Mouse (Mus musculus) forebrain, embryonic 13.5 days (tissue): ENCODE measurements around the gene Rsrc2. TPM values are rescaled to one million over a fixed set of nuclear protein-coding genes. Genes with fewer than 3 reads are reported as not detected.
"Not testable (repeated sequence)": the region's sequence is repeated elsewhere in the genome, so short reads cannot be mapped to it uniquely, and the experiment has no call there.

ENCODE experiments used
- ATAC-seq: fragments of 200-750 bp; cut with Nextera tagmentation; 2 replicates; pipeline ENCODE4 v1.8.0; 2017
- H3K27ac ChIP-seq: fragments of 300-500 bp; sonication (generic); 2 replicates; pipeline ENCODE4 v1.5.1; 2015; ENCODE audit warnings: inconsistent platforms, mild to moderate bottlenecking, moderate library complexity
- H3K27me3 ChIP-seq: fragments of 300-500 bp; sonication (generic); 2 replicates; pipeline ENCODE4 v1.6.1; 2015; ENCODE audit warnings: mild to moderate bottlenecking, inconsistent platforms
- H3K36me3 ChIP-seq: fragments of 300-500 bp; sonication (generic); 2 replicates; pipeline ENCODE4 v1.6.1; 2015; ENCODE audit warnings: mild to moderate bottlenecking, inconsistent platforms; ENCODE audit not compliant: poor library complexity, severe bottlenecking
- H3K4me1 ChIP-seq: fragments of 300-500 bp; sonication (generic); 2 replicates; pipeline ENCODE4 v1.6.1; 2015; ENCODE audit warnings: inconsistent platforms
- H3K4me2 ChIP-seq: fragments of 300-500 bp; sonication (generic); 2 replicates; pipeline ENCODE4 v1.6.1; 2015; ENCODE audit warnings: inconsistent platforms, mild to moderate bottlenecking, moderate library complexity
- H3K4me3 ChIP-seq: fragments of 300-500 bp; sonication (generic); 2 replicates; pipeline ENCODE4 v1.5.1; 2015; ENCODE audit warnings: mild to moderate bottlenecking, inconsistent platforms
- H3K9ac ChIP-seq: fragments of 300-500 bp; sonication (generic); 2 replicates; pipeline ENCODE4 v1.6.1; 2015; ENCODE audit warnings: mild to moderate bottlenecking, inconsistent platforms
- H3K9me3 ChIP-seq: fragments of 300-500 bp; sonication (generic); replicated peaks from 2 replicates; pipeline ENCODE4 v1.6.1; 2016; ENCODE audit warnings: inconsistent platforms
- WGBS: fragments of 180-500 bp; shearing (Covaris S2); methylation state at CpG from one replicate; pipeline ENCODE4 v1.1.7; 2015; 5-methylcytosine and 5-hydroxymethylcytosine counted together
- polyA plus RNA-seq: library from polyadenylated mRNA; unstranded; fragments of >200 nt; fragmentation: Nextera tagmentation; extraction: Ambion mirVana; gene quantifications from 2 replicates; pipeline ENCODE4 v1.2.1, GENCODE M21; 2015

The Rsrc2 gene
- polyA plus RNA-seq, 1 experiment from 2014 or later: 172 TPM

DNA sequence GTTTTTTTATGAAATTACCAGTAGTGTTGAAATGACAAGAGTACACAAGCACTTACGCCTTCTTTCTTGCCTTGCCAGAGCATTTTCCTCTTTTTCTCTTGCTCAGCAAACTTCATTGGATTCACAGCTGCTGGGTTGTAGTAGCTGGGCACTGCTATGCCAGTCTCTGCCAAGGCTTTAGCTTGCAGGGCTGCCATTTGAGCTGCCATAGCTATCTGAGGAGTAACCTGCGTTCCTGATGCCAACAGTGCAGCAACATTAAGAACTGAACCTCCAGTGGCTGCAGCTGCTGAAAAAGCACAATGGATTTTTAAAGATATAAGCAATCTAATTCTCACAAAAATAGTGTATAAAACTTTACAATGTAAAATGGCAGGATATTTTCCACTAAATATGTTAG, 18.2 kb downstream of the Rsrc2 start:
- Histone ChIP-seq H3K4me3 (no peak overlapping the region), H3K4me1 (no peaks in the 10 kb centered on the region), H3K36me3 (peaks cover 84% of the 10 kb centered on the region), H3K4me2 (no peak overlapping the region), H3K27ac (no peak overlapping the region), H3K9me3 (no peaks in the 10 kb centered on the region), H3K27me3 (no peaks in the 10 kb centered on the region), H3K9ac (no peak overlapping the region)
- 91% methylated on average over 2 of the region's 2 CpGs for WGBS
- no peak for ATAC-seq

DNA sequence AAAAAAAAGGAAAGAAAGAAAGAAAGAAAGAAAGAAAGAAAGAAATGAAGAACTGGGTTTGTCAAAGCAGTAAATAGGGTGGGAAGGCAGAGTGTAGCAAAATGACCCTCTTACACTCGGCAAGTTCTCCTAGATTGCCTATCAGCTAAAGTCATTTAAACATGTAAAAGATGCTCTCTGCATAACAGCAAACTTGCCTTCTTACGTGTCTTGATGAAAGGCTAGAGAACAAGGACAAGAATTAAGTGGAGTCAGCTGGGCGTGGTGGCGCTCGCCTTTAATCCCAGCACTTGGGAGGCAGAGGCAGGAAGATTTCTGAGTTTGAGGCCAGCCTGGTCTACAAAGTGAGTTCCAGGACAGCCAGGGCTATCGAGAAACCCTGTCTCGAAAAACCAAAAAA, 25.4 kb downstream of the Rsrc2 start:
- Histone ChIP-seq H3K36me3 (peaks cover 18% of the 10 kb centered on the region), H3K4me1 (peaks cover 12% of the 10 kb centered on the region)
- H3K27ac ChIP-seq, H3K27me3 ChIP-seq, H3K9me3 ChIP-seq, ATAC-seq, H3K4me2 ChIP-seq, H3K4me3 ChIP-seq, H3K9ac ChIP-seq: not testable (repeated sequence)
- WGBS: 87% methylated on average over 7 of the region's 7 CpGs

DNA sequence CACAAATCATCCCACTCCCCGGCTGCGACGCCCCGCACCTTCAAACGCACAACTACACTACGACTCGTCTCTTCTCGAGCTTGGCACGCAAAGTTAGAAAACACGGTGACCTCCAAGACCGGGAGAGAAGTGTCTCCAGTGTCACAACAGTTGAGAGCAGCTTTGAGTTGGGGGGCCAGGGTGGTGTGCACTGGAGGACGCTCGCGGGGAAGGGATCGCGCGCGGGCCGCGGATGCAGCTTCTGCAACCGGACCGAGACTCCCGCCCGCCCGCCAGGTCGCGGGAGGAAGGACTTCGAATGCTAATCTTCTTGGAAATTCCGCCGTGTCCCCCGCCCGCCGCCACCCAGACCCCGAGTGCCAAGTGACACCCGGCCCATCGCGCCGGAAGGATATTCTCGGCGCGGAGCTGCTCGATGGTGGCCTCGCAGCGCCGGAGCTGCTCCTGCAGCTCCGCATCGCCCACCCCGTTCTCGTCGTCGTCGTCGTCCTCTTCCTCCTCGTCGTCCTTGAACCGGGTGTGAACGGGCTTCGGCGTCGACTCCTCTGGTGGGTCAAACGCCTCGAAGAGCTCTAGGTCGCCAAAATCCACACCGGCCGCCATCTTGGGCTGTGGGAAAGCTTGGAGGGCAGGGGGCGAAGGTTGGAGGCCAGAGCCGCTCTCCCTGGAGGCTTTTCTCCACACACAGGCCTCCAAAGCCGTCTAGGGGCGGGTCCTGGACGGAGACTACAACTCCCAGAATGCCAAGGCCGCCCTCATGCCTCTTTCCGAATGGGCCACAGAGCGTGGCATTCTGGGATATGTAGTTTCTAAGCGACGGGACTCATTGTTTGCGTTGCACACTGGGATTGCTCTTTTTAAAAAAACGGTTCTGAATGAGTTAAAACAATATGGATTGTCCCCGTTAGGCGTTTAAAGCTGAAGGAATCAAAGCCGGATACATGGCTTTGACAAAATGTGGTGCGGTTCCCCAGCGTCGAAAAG, 28.6 kb downstream of the Rsrc2 start, which contains the start of gene Zcchc8:
Gene Zcchc8, minus strand, starts transcription at position 773 of the 984 bp plus-strand sequence.
- under 1% methylated on average over 83 of the region's 83 CpGs for WGBS
- Histone ChIP-seq H3K9ac (peak within 1 kb of the TSS; percentile 87), H3K27me3 (no peaks in the 10 kb centered on the region), H3K9me3 (no peaks in the 10 kb centered on the region), H3K4me1 (peaks cover 28% of the 10 kb centered on the region), H3K4me3 (peak within 1 kb of the TSS; percentile 92), H3K27ac (peak within 1 kb of the TSS; percentile 84), H3K36me3 (peaks cover 20% of the 10 kb centered on the region), H3K4me2 (peak within 1 kb of the TSS; percentile 86)
- ATAC-seq: peak; percentile 100

DNA sequence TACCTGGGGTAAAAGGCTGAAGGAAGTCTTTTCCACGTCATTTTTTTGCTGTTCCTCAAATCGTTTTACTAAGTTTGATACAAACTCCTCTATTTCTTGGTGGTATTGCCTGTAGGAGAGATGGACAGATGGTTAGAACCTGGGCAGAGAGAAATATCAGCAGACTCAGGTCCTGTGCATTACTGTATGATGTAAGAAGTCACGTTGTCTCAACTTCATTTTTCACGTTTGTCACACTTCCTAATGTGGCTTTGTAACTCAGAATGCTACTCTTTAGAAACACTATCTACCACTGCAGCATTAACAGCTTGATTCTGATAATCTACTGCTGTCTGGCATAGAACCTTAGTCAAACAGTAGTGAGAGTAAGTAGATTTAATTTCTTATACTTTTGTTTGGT, 34.6 kb downstream of the Rsrc2 start:
- H3K27ac ChIP-seq: no peak overlapping the region
- no peak overlapping the region for H3K4me2 ChIP-seq
- ATAC-seq: no peak
- peaks cover 77% of the 10 kb centered on the region for H3K36me3 ChIP-seq
- H3K4me1 ChIP-seq: peaks cover 24% of the 10 kb centered on the region
- no peaks in the 10 kb centered on the region for H3K9me3 ChIP-seq
- no peak overlapping the region for H3K9ac ChIP-seq
- H3K4me3 ChIP-seq: no peak overlapping the region
- H3K27me3 ChIP-seq: no peaks in the 10 kb centered on the region
- WGBS: 93% methylated on average over 4 of the region's 4 CpGs

DNA sequence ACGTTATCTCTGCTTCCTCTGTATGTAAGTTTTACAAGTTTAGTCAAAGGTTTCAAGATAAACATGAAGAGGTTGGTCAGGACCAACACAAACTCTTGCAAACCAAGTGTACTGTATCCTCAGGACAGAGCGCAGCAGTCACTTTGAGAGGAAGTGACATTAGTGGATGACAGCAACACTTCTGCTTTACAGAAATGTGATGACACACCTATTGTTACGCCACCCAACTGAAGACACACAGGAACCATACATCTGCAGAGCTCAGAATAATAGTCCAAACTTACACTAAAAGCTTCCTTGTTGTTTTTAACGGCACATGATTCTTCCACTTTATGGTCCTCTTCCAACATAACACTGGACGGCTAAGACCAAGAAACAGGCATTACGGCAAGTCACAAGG, 35.4 kb downstream of the Rsrc2 start:
- Histone ChIP-seq H3K27me3 (no peaks in the 10 kb centered on the region), H3K27ac (no peak overlapping the region), H3K4me3 (no peak overlapping the region), H3K9ac (no peak overlapping the region), H3K4me2 (no peak overlapping the region), H3K36me3 (peaks cover 84% of the 10 kb centered on the region), H3K4me1 (peaks cover 16% of the 10 kb centered on the region), H3K9me3 (no peaks in the 10 kb centered on the region)
- WGBS: 96% methylated on average over 6 of the region's 6 CpGs
- no peak for ATAC-seq

DNA sequence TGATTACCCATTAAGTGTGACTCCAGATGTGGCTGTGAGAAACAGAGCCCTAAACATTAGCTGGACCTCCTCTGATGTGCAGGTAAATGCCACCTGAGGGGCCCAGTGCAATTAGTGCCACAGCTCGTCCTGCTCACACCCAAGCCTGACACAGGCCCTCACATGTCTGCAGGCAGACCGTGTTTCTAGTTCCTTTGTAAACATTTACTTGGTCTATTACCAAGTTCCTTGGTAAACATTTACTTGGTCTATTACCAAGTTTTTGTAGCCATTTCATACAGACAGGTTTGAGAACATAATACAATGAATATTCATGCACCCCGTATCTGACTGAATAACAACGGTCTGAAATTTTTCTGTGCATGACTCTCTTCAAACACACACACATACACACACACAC, 39.6 kb downstream of the Rsrc2 start:
- Histone ChIP-seq H3K4me2 (no peak overlapping the region), H3K36me3 (peaks cover 96% of the 10 kb centered on the region), H3K27ac (no peak overlapping the region), H3K27me3 (no peaks in the 10 kb centered on the region), H3K4me1 (no peaks in the 10 kb centered on the region), H3K9me3 (no peaks in the 10 kb centered on the region), H3K9ac (no peak overlapping the region), H3K4me3 (no peak overlapping the region)
- no peak for ATAC-seq
- 93% methylated on average over 4 of the region's 4 CpGs for WGBS

DNA sequence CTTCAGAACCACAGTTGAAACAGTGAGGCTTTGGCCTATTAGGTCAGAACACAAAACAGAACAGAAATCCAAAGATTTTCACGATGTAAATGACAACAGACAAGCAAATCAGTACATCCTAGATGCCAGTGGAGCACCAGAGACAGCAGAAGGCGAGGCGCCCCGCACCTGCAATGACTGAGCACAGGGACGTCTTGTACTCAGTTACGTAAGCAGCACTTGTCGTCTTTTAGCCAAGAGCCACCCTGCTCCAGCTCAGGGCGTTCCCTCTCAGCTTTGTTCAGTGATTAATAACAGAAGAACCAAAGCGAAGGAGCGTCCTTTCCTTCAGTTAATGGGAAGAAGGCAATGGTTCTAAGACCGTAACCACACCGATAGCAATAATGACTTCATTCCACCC, 40.6 kb downstream of the Rsrc2 start:
- no peaks in the 10 kb centered on the region for H3K9me3 ChIP-seq
- peaks cover 96% of the 10 kb centered on the region for H3K36me3 ChIP-seq
- no peaks in the 10 kb centered on the region for H3K4me1 ChIP-seq
- no peaks in the 10 kb centered on the region for H3K27me3 ChIP-seq
- no peak overlapping the region for H3K4me2 ChIP-seq
- no peak overlapping the region for H3K9ac ChIP-seq
- no peak overlapping the region for H3K4me3 ChIP-seq
- no peak for ATAC-seq
- H3K27ac ChIP-seq: no peak overlapping the region
- WGBS: 95% methylated on average over 12 of the region's 12 CpGs

DNA sequence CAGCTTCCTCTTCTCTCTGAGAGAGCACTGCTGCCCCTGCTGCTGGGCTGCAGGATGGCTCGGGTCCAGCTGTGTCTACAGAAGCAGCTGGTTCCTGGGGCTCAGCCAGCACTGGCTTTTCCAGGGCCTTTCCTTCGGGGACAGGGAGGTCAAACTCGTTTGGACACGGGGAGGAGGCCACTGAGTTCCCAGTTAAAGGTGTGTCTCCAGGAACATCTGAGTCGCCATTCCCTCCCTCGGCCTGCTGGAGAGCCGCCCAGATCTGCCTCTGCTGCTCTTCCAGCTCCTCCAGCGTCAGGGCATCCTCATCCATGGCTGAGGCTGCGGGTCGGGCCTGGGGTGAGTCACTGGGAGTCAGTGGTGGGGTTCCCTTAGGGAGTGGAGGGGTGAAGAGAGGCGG, 48.6 kb downstream of the Rsrc2 start:
- peaks cover 79% of the 10 kb centered on the region for H3K36me3 ChIP-seq
- no peaks in the 10 kb centered on the region for H3K27me3 ChIP-seq
- no peaks in the 10 kb centered on the region for H3K9me3 ChIP-seq
- no peak overlapping the region for H3K4me3 ChIP-seq
- H3K27ac ChIP-seq: no peak overlapping the region; the same call in 1 of the 2 replicates
- H3K4me2 ChIP-seq: no peak overlapping the region
- H3K9ac ChIP-seq: no peak overlapping the region
- H3K4me1 ChIP-seq: no peaks in the 10 kb centered on the region
- WGBS: 75% methylated on average over 11 of the region's 11 CpGs
- no peak for ATAC-seq

DNA sequence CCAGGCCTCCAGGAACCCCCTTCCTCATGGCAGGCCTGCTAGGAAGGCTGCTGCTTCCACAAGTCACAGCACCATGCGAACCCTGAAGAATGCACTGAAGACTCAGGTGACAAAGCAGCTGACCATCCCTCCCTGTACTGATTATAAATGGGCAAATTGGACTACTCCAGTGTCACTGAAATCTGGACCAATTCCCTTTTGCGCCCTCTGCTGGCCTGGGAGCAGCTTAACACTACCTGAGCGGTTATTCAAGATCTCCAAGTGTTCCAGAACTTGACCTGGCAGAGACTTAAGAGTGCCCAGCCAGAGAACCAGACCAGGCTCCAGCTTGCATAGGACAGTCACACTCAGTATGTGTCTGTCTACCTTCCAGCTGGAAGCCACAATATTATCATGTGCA, 50.0 kb downstream of the Rsrc2 start:
- peaks cover 64% of the 10 kb centered on the region for H3K36me3 ChIP-seq

DNA sequence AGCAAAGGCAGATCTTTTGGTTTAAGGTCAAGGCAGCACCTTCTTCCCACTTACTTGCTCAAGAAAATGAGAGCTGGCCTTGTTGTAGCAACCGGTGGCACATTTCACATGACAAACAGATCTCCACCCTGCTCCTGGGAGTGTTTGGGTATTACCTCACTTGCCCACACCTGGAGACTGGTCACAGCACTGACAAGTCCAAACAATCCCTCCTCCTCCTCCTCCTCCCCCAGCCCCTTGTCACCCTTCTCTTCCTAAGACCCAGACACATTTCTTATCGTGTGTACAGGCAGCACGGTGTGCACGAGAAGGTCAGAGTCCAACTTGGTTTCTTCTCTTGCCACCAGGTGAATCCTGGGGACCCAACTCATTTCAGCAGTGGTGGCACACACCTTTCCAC, 52.3 kb downstream of the Rsrc2 start:
- no peak overlapping the region for H3K27ac ChIP-seq
- no peak for ATAC-seq
- H3K9me3 ChIP-seq: no peaks in the 10 kb centered on the region
- H3K4me2 ChIP-seq: no peak overlapping the region
- no peak overlapping the region for H3K4me3 ChIP-seq
- H3K4me1 ChIP-seq: no peaks in the 10 kb centered on the region
- no peak overlapping the region for H3K9ac ChIP-seq
- WGBS: 88% methylated on average over 4 of the region's 4 CpGs
- H3K27me3 ChIP-seq: no peaks in the 10 kb centered on the region
- H3K36me3 ChIP-seq: peaks cover 42% of the 10 kb centered on the region

More for the DNA sequence above, 50.0 kb downstream of the Rsrc2 start:
- no peaks in the 10 kb centered on the region for H3K9me3 ChIP-seq
- H3K27ac ChIP-seq: no peak overlapping the region
- no peak overlapping the region for H3K4me3 ChIP-seq
- H3K27me3 ChIP-seq: no peaks in the 10 kb centered on the region
- no peaks in the 10 kb centered on the region for H3K4me1 ChIP-seq
- ATAC-seq: peak; percentile 36; the same call in 1 of the 2 replicates
- whole genome bisulfite sequencing: 31% methylated on average over 3 of the region's 3 CpGs
- H3K9ac ChIP-seq: no peak overlapping the region
- no peak overlapping the region for H3K4me2 ChIP-seq

DNA sequence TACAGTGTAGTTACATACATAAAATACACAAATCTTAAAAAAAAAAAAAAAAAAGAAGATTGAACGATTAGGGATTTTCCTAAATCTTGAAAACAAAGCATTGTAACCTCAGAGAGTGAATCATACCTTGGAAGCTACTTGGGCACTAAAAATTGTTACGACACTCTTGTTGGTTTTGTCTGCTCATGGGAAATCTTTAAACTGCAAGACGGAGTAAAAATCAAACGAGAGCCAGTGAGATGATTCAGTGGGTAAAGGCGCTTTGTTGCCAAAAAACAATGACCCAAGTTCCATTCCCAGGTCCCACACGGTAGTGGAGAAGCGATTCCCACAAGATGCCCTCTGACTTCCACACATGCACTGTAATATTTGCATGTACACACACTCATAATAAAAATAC, 53.0 kb downstream of the Rsrc2 start:
- Histone ChIP-seq H3K4me3 (no peak overlapping the region), H3K27ac (no peak overlapping the region), H3K4me2 (no peak overlapping the region), H3K36me3 (peaks cover 35% of the 10 kb centered on the region), H3K9ac (no peak overlapping the region), H3K4me1 (no peaks in the 10 kb centered on the region), H3K9me3 (no peaks in the 10 kb centered on the region), H3K27me3 (no peaks in the 10 kb centered on the region)
- no peak for ATAC-seq
- 93% methylated on average over 7 of the region's 7 CpGs for WGBS

DNA sequence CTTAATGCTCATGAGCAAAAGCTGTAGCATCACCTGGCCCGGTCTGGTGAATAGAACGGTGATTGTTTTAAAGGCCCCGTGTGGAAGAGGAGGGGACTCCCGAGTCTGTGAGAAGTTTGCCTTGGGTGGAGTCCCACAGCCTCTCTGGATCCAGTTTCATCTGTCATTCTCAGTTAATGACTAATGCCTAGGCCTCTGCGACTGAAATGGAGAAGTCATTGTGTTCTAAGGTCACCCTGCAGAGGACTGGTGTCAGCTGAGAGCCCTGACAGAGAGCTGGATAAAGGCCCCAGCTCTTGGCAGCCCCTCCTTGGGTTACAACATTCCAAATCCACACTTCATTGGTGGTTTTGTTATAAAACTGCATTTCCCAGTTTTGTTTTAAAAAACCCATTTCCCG, 54.7 kb downstream of the Rsrc2 start:
- no peak overlapping the region for H3K27ac ChIP-seq
- H3K4me3 ChIP-seq: no peak overlapping the region
- no peaks in the 10 kb centered on the region for H3K27me3 ChIP-seq
- no peak overlapping the region for H3K9ac ChIP-seq
- H3K4me1 ChIP-seq: no peaks in the 10 kb centered on the region
- no peaks in the 10 kb centered on the region for H3K9me3 ChIP-seq
- WGBS: 69% methylated on average over 6 of the region's 6 CpGs
- no peak for ATAC-seq
- peaks cover 22% of the 10 kb centered on the region for H3K36me3 ChIP-seq
- H3K4me2 ChIP-seq: no peak overlapping the region
